9 mouse cellular contexts compared by ENCODE assay signal in genomic region chr19:43384978-43385431, GRCm38 (mm10). TPM values are rescaled to one million over a fixed set of nuclear protein-coding genes. Genes with fewer than 3 reads are reported as not detected.
DNase-seq lines count a peak whose midpoint lies in the region; ATAC-seq and TF ChIP-seq lines count a peak whose summit lies in the region.
"Had no signal": no experiment of that assay in that cellular context is flagged by ENCODE, and none has a peak within 500 bp of the region (broad histone marks: within the 10 kb centered on the region; RNA-seq: fewer than 3 reads in every experiment).

No protein-coding gene starts in this region.

- H3K79me2 ChIP-seq in heart, adult 2 months (replicated peaks; ENCODE audit: control insufficient read depth, insufficient read depth, low read length), result no peaks in the 10 kb centered on the region

- H3K27me3 ChIP-seq in E14TG2a.4 (ENCODE audit: insufficient read depth, low read length), result peaks cover 64% of the 10 kb centered on the region
- peaks cover 14% of the 10 kb centered on the region for H3K27me3 ChIP-seq in heart, adult 2 months (ENCODE audit: control insufficient read depth, insufficient read depth, low read length)
- peaks cover 53% of the 10 kb centered on the region for H3K27me3 ChIP-seq in kidney, postnatal 0 days (ENCODE audit: insufficient read depth, low read length)
- peaks cover 49% of the 10 kb centered on the region for H3K27me3 ChIP-seq in neural tube, embryonic 14.5 days (ENCODE audit: control insufficient read depth, insufficient read depth, low read length)

- no peak for TF ChIP-seq CTCF in E14TG2a.4 (conservative IDR thresholded peaks at IDR 0.05; ENCODE audit: low read length)
- no peak for TF ChIP-seq CTCF in heart, adult 2 months (IDR thresholded peaks at IDR 0.05)
- no peak for TF ChIP-seq CTCF in kidney, postnatal 0 days (IDR thresholded peaks at IDR 0.05; ENCODE audit: low read depth)

- no peak overlapping the region for H3K27ac ChIP-seq in heart, adult 2 months
- H3K27ac ChIP-seq in kidney, postnatal 0 days, result no peak overlapping the region
- no peak overlapping the region for H3K27ac ChIP-seq in neural tube, embryonic 14.5 days (ENCODE audit: low read depth, low read length)
- H3K27ac ChIP-seq: liver, embryonic 14.5 days had no signal

- no peak overlapping the region for H3K9ac ChIP-seq in heart, adult 2 months (ENCODE audit: low read depth, low read length)
- no peak overlapping the region for H3K9ac ChIP-seq in kidney, postnatal 0 days (ENCODE audit: low read depth, low read length)
- H3K9ac ChIP-seq in neural tube, embryonic 14.5 days (replicated peaks; ENCODE audit: low read depth, low read length), result no peak overlapping the region
- H3K9ac ChIP-seq: liver, embryonic 14.5 days had no signal

- no peak for TF ChIP-seq EP300 in heart, adult 2 months (IDR thresholded peaks at IDR 0.05; ENCODE audit: insufficient read depth, low read depth, low read length)

- 2% methylated on average over 25 of the region's 25 CpGs for WGBS in heart, adult 2 months
- 1% methylated on average over 25 of the region's 25 CpGs for WGBS in kidney, postnatal 0 days
- under 1% methylated on average over 25 of the region's 25 CpGs for WGBS in neural tube, embryonic 14.5 days

- H3K4me1 ChIP-seq in E14TG2a.4 (replicated peaks; ENCODE audit: low read depth, low read length), result peaks cover 39% of the 10 kb centered on the region
- H3K4me1 ChIP-seq in heart, adult 2 months (ENCODE audit: control insufficient read depth, insufficient read depth, low read length), result no peaks in the 10 kb centered on the region
- H3K4me1 ChIP-seq in kidney, postnatal 0 days (replicated peaks; ENCODE audit: insufficient read depth, low read length), result peaks cover 4% of the 10 kb centered on the region; the same call in 1 of the 2 replicates
- H3K4me1 ChIP-seq in neural tube, embryonic 14.5 days (ENCODE audit: control insufficient read depth, insufficient read depth, low read length), result peaks cover 8% of the 10 kb centered on the region; the same call in 1 of the 2 replicates

- H3K4me2 ChIP-seq in kidney, postnatal 0 days (ENCODE audit: low read length), result peak overlapping the region; percentile 53
- peak overlapping the region; percentile 39 for H3K4me2 ChIP-seq in neural tube, embryonic 14.5 days (ENCODE audit: low read depth, low read length)

- H3K4me3 ChIP-seq in E14TG2a.4 (replicated peaks; ENCODE audit: low read length), result peak overlapping the region; percentile 67
- peak overlapping the region; percentile 27 for H3K4me3 ChIP-seq in heart, adult 2 months
- peak overlapping the region; percentile 24; the same call in 1 of the 2 replicates for H3K4me3 ChIP-seq in kidney, postnatal 0 days (replicated peaks; ENCODE audit: low read depth, low read length)
- peak overlapping the region; percentile 17 for H3K4me3 ChIP-seq in neural tube, embryonic 14.5 days (ENCODE audit: low read depth, low read length)

- intact Hi-C loops in heart, adult 2 months (cut with DNase I), result no loop called here

- peak; percentile 34 for DNase-seq in R1 (ENCODE audit: low read depth, low spot score)
- DNase-seq in heart, adult 2 months, result peak; percentile 34 to 39
- DNase-seq in kidney, postnatal 0 days (ENCODE audit: low spot score), result no peak
- DNase-seq in thymus, adult 18-20 months, result no peak
- DNase-seq in thymus, postnatal 25 days, result no peak
- DNase-seq in cerebellum, adult 9-10 months, result no peak

- ATAC-seq in kidney, postnatal 0 days (replicated peaks; ENCODE audit: low FRiP score, low read depth), result no peak
- no peak for ATAC-seq in neural tube, embryonic 14.5 days (ENCODE audit: low read depth)

- H3K36me3 ChIP-seq in E14TG2a.4 (ENCODE audit: insufficient read depth, low read length), result no peaks in the 10 kb centered on the region
- no peaks in the 10 kb centered on the region for H3K36me3 ChIP-seq in heart, adult 2 months (ENCODE audit: control insufficient read depth, insufficient read depth, low read length)
- H3K36me3 ChIP-seq in kidney, postnatal 0 days (ENCODE audit: insufficient read depth, low read length), result no peaks in the 10 kb centered on the region
- no peaks in the 10 kb centered on the region for H3K36me3 ChIP-seq in neural tube, embryonic 14.5 days (ENCODE audit: control insufficient read depth, insufficient read depth, low read length)

- no peaks in the 10 kb centered on the region for H3K9me3 ChIP-seq in E14TG2a.4 (ENCODE audit: low read length)
- H3K9me3 ChIP-seq in kidney, postnatal 0 days (replicated peaks; ENCODE audit: low read length), result no peaks in the 10 kb centered on the region
- H3K9me3 ChIP-seq in neural tube, embryonic 14.5 days (ENCODE audit: control insufficient read depth, low read length), result no peaks in the 10 kb centered on the region

- no peak for TF ChIP-seq POLR2A in heart, adult 2 months (IDR thresholded peaks at IDR 0.05; ENCODE audit: insufficient read depth, low read depth, low read length)

RNA-seq across cellular contexts. Expression of gene Hpse2, which starts 3.1 kb away (rescaled TPM):
- total RNA-seq in heart, adult 2 months (2021), result under 1 TPM in 1 of 2 experiments, not detected in 1; 0.25 TPM
- polyA plus RNA-seq in heart, adult 2 months (2012; rRNA removed), result 0.03 and 0.14 TPM in 2 replicates
- 0.08 and 0.15 TPM in 2 replicates for polyA plus RNA-seq in kidney, postnatal 0 days (2015; fragmentation: Nextera tagmentation; extraction: Ambion mirVana)
- polyA plus RNA-seq in neural tube, embryonic 14.5 days (2014; fragmentation: Nextera tagmentation; extraction: Ambion mirVana), result 0.12 and 0.15 TPM in 2 replicates

RNA-seq across cellular contexts. Expression of gene Cnnm1, which starts 55.2 kb away (rescaled TPM):
- under 1 TPM; 0.05 TPM for total RNA-seq in heart, adult 2 months (2021)
- polyA plus RNA-seq in heart, adult 2 months (2012; rRNA removed), result 0.03 and 0.04 TPM in 2 replicates
- polyA plus RNA-seq in kidney, postnatal 0 days (2015; fragmentation: Nextera tagmentation; extraction: Ambion mirVana), result 0.62 and 1.2 TPM in 2 replicates
- 4.9 and 7.4 TPM in 2 replicates for polyA plus RNA-seq in neural tube, embryonic 14.5 days (2014; fragmentation: Nextera tagmentation; extraction: Ambion mirVana)

Comparison
In these comparisons a context has a peak if more than half of its experiments do, and no peak if none do; other contexts are left out.
1. H3K4me3 ChIP-seq: peak in every context shown above with its lines; median percentile 67 in E14TG2a.4; 27 in heart, adult 2 months; 24 in kidney, postnatal 0 days; 17 in neural tube, embryonic 14.5 days.
2. DNase-seq: peak in R1 (single experiment) and heart, adult 2 months (2 of 2); none in kidney, postnatal 0 days (single experiment), thymus, adult 18-20 months (0 of 2), thymus, postnatal 25 days (single experiment) and cerebellum, adult 9-10 months (single experiment).